10 mouse cellular contexts compared by ENCODE assay signal in the genomic region with DNA sequence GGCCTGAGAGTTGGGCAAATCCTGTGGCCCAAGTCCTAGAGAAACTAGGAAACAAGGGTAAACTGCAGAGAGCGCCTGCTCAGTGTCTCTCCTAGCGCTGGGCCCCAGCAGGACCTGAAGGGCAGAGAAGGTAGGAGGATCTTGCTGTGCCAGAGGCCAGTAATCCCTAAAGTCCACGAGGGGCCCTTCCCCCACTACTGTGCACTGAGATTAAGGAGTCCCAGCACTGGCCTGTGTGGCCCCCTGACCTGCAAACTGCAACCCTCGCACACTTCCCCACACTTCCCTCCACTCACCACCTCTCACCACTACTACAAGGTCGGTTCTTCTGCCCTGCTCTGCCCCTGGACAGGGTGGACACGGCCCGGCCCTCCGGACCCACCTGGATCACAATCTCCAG. TPM values are rescaled to one million over a fixed set of nuclear protein-coding genes. Genes with fewer than 3 reads are reported as not detected.
DNase-seq lines count a peak whose midpoint lies in the region; ATAC-seq and TF ChIP-seq lines count a peak whose summit lies in the region.
"Had no signal": no experiment of that assay in that cellular context is flagged by ENCODE, and none has a peak within 500 bp of the region (broad histone marks: within the 10 kb centered on the region; RNA-seq: fewer than 3 reads in every experiment).

No protein-coding gene starts in this region.

- H3K27me3 ChIP-seq in embryonic facial prominence, embryonic 14.5 days (replicated peaks; ENCODE audit: control insufficient read depth, insufficient read depth, low read length), result no peaks in the 10 kb centered on the region
- no peaks in the 10 kb centered on the region for H3K27me3 ChIP-seq in midbrain, embryonic 13.5 days
- H3K27me3 ChIP-seq in lung, postnatal 0 days (replicated peaks; ENCODE audit: insufficient read depth, low read length), result no peaks in the 10 kb centered on the region

- peak overlapping the region; percentile 19; the same call in 1 of the 2 replicates for H3K4me2 ChIP-seq in embryonic facial prominence, embryonic 14.5 days (ENCODE audit: low read depth, low read length)
- peak overlapping the region; percentile 55 for H3K4me2 ChIP-seq in midbrain, embryonic 13.5 days (replicated peaks)
- no peak overlapping the region for H3K4me2 ChIP-seq in lung, postnatal 0 days (replicated peaks; ENCODE audit: low read depth, low read length)

- H3K4me1 ChIP-seq in embryonic facial prominence, embryonic 14.5 days (ENCODE audit: control insufficient read depth, insufficient read depth, low read length), result peaks cover 7% of the 10 kb centered on the region; the same call in 1 of the 2 replicates
- H3K4me1 ChIP-seq in midbrain, embryonic 13.5 days (replicated peaks), result peaks cover 60% of the 10 kb centered on the region
- no peaks in the 10 kb centered on the region for H3K4me1 ChIP-seq in lung, postnatal 0 days (ENCODE audit: insufficient read depth, low read depth, low read length)

- ATAC-seq in embryonic facial prominence, embryonic 14.5 days (ENCODE audit: low read depth), result no peak
- ATAC-seq in midbrain, embryonic 13.5 days, result peak; percentile 1; the same call in 1 of the 2 replicates
- no peak for ATAC-seq in lung, postnatal 0 days
- ATAC-seq: activated CD4-positive, CD25-positive, alpha-beta regulatory T cell, adult 4 months had no signal

- H3K9me3 ChIP-seq in embryonic facial prominence, embryonic 14.5 days (ENCODE audit: control insufficient read depth, low read length), result no peaks in the 10 kb centered on the region
- H3K9me3 ChIP-seq in midbrain, embryonic 13.5 days, result no peaks in the 10 kb centered on the region
- no peaks in the 10 kb centered on the region for H3K9me3 ChIP-seq in lung, postnatal 0 days (ENCODE audit: low read length)

- H3K36me3 ChIP-seq in embryonic facial prominence, embryonic 14.5 days (ENCODE audit: control insufficient read depth, insufficient read depth, low read length), result peaks cover 38% of the 10 kb centered on the region
- peaks cover 28% of the 10 kb centered on the region for H3K36me3 ChIP-seq in midbrain, embryonic 13.5 days
- H3K36me3 ChIP-seq in lung, postnatal 0 days (ENCODE audit: insufficient read depth, low read length), result no peaks in the 10 kb centered on the region

- WGBS in embryonic facial prominence, embryonic 14.5 days, result 42% methylated on average over 8 of the region's 8 CpGs
- WGBS in midbrain, embryonic 13.5 days, result 13% methylated on average over 8 of the region's 8 CpGs
- WGBS in lung, postnatal 0 days, result 56% methylated on average over 8 of the region's 8 CpGs

- H3K27ac ChIP-seq in embryonic facial prominence, embryonic 14.5 days (replicated peaks; ENCODE audit: low read depth, low read length), result 0 out of 2 replicates have a peak overlapping the region, but pooled peaks have one; percentile 36
- H3K27ac ChIP-seq in midbrain, embryonic 13.5 days, result peak overlapping the region; percentile 89
- no peak overlapping the region for H3K27ac ChIP-seq in lung, postnatal 0 days (ENCODE audit: low read length)

- no peak for TF ChIP-seq CTCF in lung, postnatal 0 days (IDR thresholded peaks at IDR 0.05)

- no peak for TF ChIP-seq EP300 in lung, postnatal 0 days (IDR thresholded peaks at IDR 0.05)

- DNase-seq in cerebellum, adult 9-11 months, result peak; percentile 56
- no peak for DNase-seq in cerebellum, adult 8-10 months
- no peak for DNase-seq in embryonic facial prominence, embryonic 14.5 days (ENCODE audit: low spot score)
- peak; percentile 70 for DNase-seq in kidney, adult 18-20 months
- DNase-seq in lung, postnatal 0 days (ENCODE audit: low spot score), result no peak
- no peak for DNase-seq in lung, adult 18-20 months
- DNase-seq in adrenal gland, adult 18-20 months (ENCODE audit: low spot score in 2 of 2), result no peak

- no peak overlapping the region for H3K4me3 ChIP-seq in embryonic facial prominence, embryonic 14.5 days (ENCODE audit: low read depth, low read length)
- H3K4me3 ChIP-seq in midbrain, embryonic 13.5 days (replicated peaks), result peak overlapping the region; percentile 21
- H3K4me3 ChIP-seq in lung, postnatal 0 days (ENCODE audit: low read depth, low read length), result no peak overlapping the region

- H3K9ac ChIP-seq in embryonic facial prominence, embryonic 14.5 days (ENCODE audit: low read depth, low read length), result 0 out of 2 replicates have a peak overlapping the region, but pooled peaks have one; percentile 34
- H3K9ac ChIP-seq in midbrain, embryonic 13.5 days (replicated peaks), result peak overlapping the region; percentile 58
- no peak overlapping the region for H3K9ac ChIP-seq in lung, postnatal 0 days (replicated peaks; ENCODE audit: low read depth)

RNA-seq across cellular contexts. Expression of a gene that starts 7.2 kb away (rescaled TPM):
- polyA plus RNA-seq in embryonic facial prominence, embryonic 14.5 days (2014; fragmentation: Nextera tagmentation; extraction: Ambion mirVana), result 5.1 and 6.2 TPM in 2 replicates
- polyA plus RNA-seq in midbrain, embryonic 13.5 days (2015; fragmentation: Nextera tagmentation; extraction: Ambion mirVana), result 6.8 and 8.8 TPM in 2 replicates
- 2.3 and 2.9 TPM in 2 replicates for polyA plus RNA-seq in lung, postnatal 0 days (2015; fragmentation: Nextera tagmentation; extraction: Ambion mirVana)
- total RNA-seq in adrenal gland, adult 18-20 months (2021), result 1 to 10 TPM; 6.4 to 6.9 TPM

RNA-seq across cellular contexts. Expression of a gene that starts 25.0 kb away (rescaled TPM):
- 66.5 and 78.8 TPM in 2 replicates for polyA plus RNA-seq in embryonic facial prominence, embryonic 14.5 days (2014; fragmentation: Nextera tagmentation; extraction: Ambion mirVana)
- polyA plus RNA-seq in midbrain, embryonic 13.5 days (2015; fragmentation: Nextera tagmentation; extraction: Ambion mirVana), result 47.2 and 52.3 TPM in 2 replicates
- 102 and 110 TPM in 2 replicates for polyA plus RNA-seq in lung, postnatal 0 days (2015; fragmentation: Nextera tagmentation; extraction: Ambion mirVana)
- 10 to 100 TPM; 59.3 to 61.1 TPM for total RNA-seq in adrenal gland, adult 18-20 months (2021)

RNA-seq across cellular contexts. Expression of a gene that starts 35.0 kb away (rescaled TPM):
- polyA plus RNA-seq in embryonic facial prominence, embryonic 14.5 days (2014; fragmentation: Nextera tagmentation; extraction: Ambion mirVana), result 0.33 TPM in 1 of 2 replicates, not detected in the other
- 0.22 TPM in 1 of 2 replicates, not detected in the other for polyA plus RNA-seq in midbrain, embryonic 13.5 days (2015; fragmentation: Nextera tagmentation; extraction: Ambion mirVana)
- polyA plus RNA-seq in lung, postnatal 0 days (2015; fragmentation: Nextera tagmentation; extraction: Ambion mirVana), result 0.13 and 0.27 TPM in 2 replicates
- not detected for total RNA-seq in adrenal gland, adult 18-20 months (2021)
- polyA plus RNA-seq: large intestine, adult 2 months had no signal

RNA-seq across cellular contexts. Expression of a gene that starts 42.9 kb away (rescaled TPM):
- polyA plus RNA-seq in embryonic facial prominence, embryonic 14.5 days (2014; fragmentation: Nextera tagmentation; extraction: Ambion mirVana), result 745 and 811 TPM in 2 replicates
- polyA plus RNA-seq in midbrain, embryonic 13.5 days (2015; fragmentation: Nextera tagmentation; extraction: Ambion mirVana), result 181 and 207 TPM in 2 replicates
- polyA plus RNA-seq in lung, postnatal 0 days (2015; fragmentation: Nextera tagmentation; extraction: Ambion mirVana), result 398 and 422 TPM in 2 replicates
- total RNA-seq in adrenal gland, adult 18-20 months (2021), result 1 to 10 TPM; 6.4 to 6.6 TPM
- polyA plus RNA-seq: activated CD4-positive, CD25-positive, alpha-beta regulatory T cell, adult 4 months had no signal

Comparison
In these comparisons a context has a peak if more than half of its experiments do, and no peak if none do; other contexts are left out.
1. DNase-seq: peak in cerebellum, adult 9-11 months (single experiment) and kidney, adult 18-20 months (single experiment); none in cerebellum, adult 8-10 months (single experiment), embryonic facial prominence, embryonic 14.5 days (single experiment), lung, postnatal 0 days (single experiment), lung, adult 18-20 months (0 of 2) and adrenal gland, adult 18-20 months (0 of 2).